Mouse (Mus musculus) intestine, postnatal 0 days (tissue): ENCODE measurements around the gene Tjp2. TPM values are rescaled to one million over a fixed set of nuclear protein-coding genes. Genes with fewer than 3 reads are reported as not detected.
"Not testable (repeated sequence)": the region's sequence is repeated elsewhere in the genome, so short reads cannot be mapped to it uniquely, and the experiment has no call there.

Experiments used
- ATAC-seq: fragments of 200-750 bp; cut with Nextera tagmentation; 2 replicates; pipeline ENCODE4 v1.8.0; 2017; ENCODE audit warnings: mild to moderate bottlenecking, moderate TSS enrichment, moderate library complexity
- H3K27ac ChIP-seq: fragments of 300-500 bp; sonication (generic); 2 replicates; pipeline ENCODE4 v1.5.1; 2014; ENCODE audit warnings: mild to moderate bottlenecking, low read depth, low read length, moderate library complexity
- H3K27me3 ChIP-seq: fragments of 300-500 bp; sonication (generic); replicated peaks from 2 replicates; pipeline ENCODE4 v1.6.1; 2014; ENCODE audit warnings: low read length, mixed read lengths; ENCODE audit not compliant: control insufficient read depth, insufficient read depth
- H3K36me3 ChIP-seq: fragments of 300-500 bp; sonication (generic); 2 replicates; pipeline ENCODE4 v1.6.1; 2014; ENCODE audit warnings: mild to moderate bottlenecking, moderate library complexity; ENCODE audit not compliant: control insufficient read depth, insufficient read depth
- H3K4me1 ChIP-seq: fragments of 300-500 bp; sonication (generic); replicated peaks from 2 replicates; pipeline ENCODE4 v1.6.1; 2014; ENCODE audit warnings: antibody characterized with exemption, low read length, mixed read lengths; ENCODE audit not compliant: control insufficient read depth, insufficient read depth
- H3K4me2 ChIP-seq: fragments of 300-500 bp; sonication (generic); replicated peaks from 2 replicates; pipeline ENCODE4 v1.6.1; 2014; ENCODE audit warnings: low read depth, mild to moderate bottlenecking, moderate library complexity
- H3K4me3 ChIP-seq: fragments of 300-500 bp; sonication (generic); 2 replicates; pipeline ENCODE4 v1.5.1; 2014; ENCODE audit warnings: low read depth, low read length
- H3K9ac ChIP-seq: fragments of 300-500 bp; sonication (generic); 2 replicates; pipeline ENCODE4 v1.6.1; 2014; ENCODE audit warnings: mild to moderate bottlenecking, low read depth, low read length
- H3K9me3 ChIP-seq: fragments of 300-500 bp; sonication (generic); 2 replicates; pipeline ENCODE4 v1.6.1; 2016; ENCODE audit warnings: mixed run types; ENCODE audit not compliant: control insufficient read depth
- CTCF ChIP-seq: sonication (generic); IDR thresholded peaks from 2 replicates; pipeline ENCODE4 v1.5.1; 2016; ENCODE audit warnings: low read depth, mild to moderate bottlenecking, control low read depth, antibody characterized with exemption, moderate library complexity
- WGBS: fragments of 180-500 bp; shearing (Covaris S2); extraction: QIAGEN DNeasy Blood & Tissue Kit; methylation state at CpG from one replicate; pipeline ENCODE4 v1.1.7; 2014; 5-methylcytosine and 5-hydroxymethylcytosine counted together
- polyA plus RNA-seq: library from polyadenylated mRNA; unstranded; fragments of >200 nt; fragmentation: Nextera tagmentation; extraction: Ambion mirVana; gene quantifications from 2 replicates; pipeline ENCODE4 v1.2.1, GENCODE M21; 2015

The Tjp2 gene
- polyA plus RNA-seq, 1 experiment from 2014 or later: 26.2 TPM

GRCm38 (mm10) chr19:24253657-24254260, 28.9 kb upstream of the Tjp2 start:
- 40% methylated on average over 9 of the region's 9 CpGs for WGBS
- Histone ChIP-seq H3K9ac (no peak overlapping the region), H3K9me3 (no peaks in the 10 kb centered on the region), H3K4me2 (no peak overlapping the region), H3K4me3 (no peak overlapping the region), H3K36me3 (no peaks in the 10 kb centered on the region), H3K27ac (no peak overlapping the region), H3K4me1 (no peaks in the 10 kb centered on the region), H3K27me3 (no peaks in the 10 kb centered on the region)
- TF ChIP-seq CTCF: no peak
- ATAC-seq: no peak

- Histone ChIP-seq H3K4me3 (no peak overlapping the region), H3K4me2 (0 out of 2 replicates have a peak overlapping the region, but pooled peaks have one; percentile 6), H3K4me1 (no peaks in the 10 kb centered on the region), H3K9me3 (no peaks in the 10 kb centered on the region), H3K27ac (no peak overlapping the region; the same call in 1 of the 2 replicates), H3K27me3 (no peaks in the 10 kb centered on the region), H3K36me3 (no peaks in the 10 kb centered on the region), H3K9ac (no peak overlapping the region)
- ATAC-seq: no peak
- 13% methylated on average over 6 of the region's 6 CpGs for WGBS
- TF ChIP-seq CTCF: no peak
Measured at GRCm38 (mm10) chr19:24251869-24252268, 27.0 kb upstream of the Tjp2 start.

- Histone ChIP-seq H3K9ac (no peak overlapping the region), H3K4me2 (no peak overlapping the region), H3K27me3 (no peaks in the 10 kb centered on the region), H3K4me3 (no peak overlapping the region), H3K27ac (no peak overlapping the region), H3K4me1 (0 out of 2 replicates have a peak, but pooled peaks cover 2% of the 10 kb centered on the region), H3K9me3 (no peaks in the 10 kb centered on the region), H3K36me3 (no peaks in the 10 kb centered on the region)
- TF ChIP-seq CTCF: no peak
- ATAC-seq: no peak
- WGBS: 87% methylated on average over 6 of the region's 6 CpGs
Measured at GRCm38 (mm10) chr19:24243340-24243739, 18.5 kb upstream of the Tjp2 start.

- H3K4me3 ChIP-seq: no peak overlapping the region
- 32% methylated on average over 14 of the region's 14 CpGs for WGBS
- H3K9me3 ChIP-seq: no peaks in the 10 kb centered on the region
- H3K4me1 ChIP-seq: 0 out of 2 replicates have a peak, but pooled peaks cover 2% of the 10 kb centered on the region
- no peak overlapping the region for H3K9ac ChIP-seq
- TF ChIP-seq CTCF: no peak
- no peaks in the 10 kb centered on the region for H3K27me3 ChIP-seq
- no peak overlapping the region for H3K27ac ChIP-seq
- ATAC-seq: no peak
- H3K4me2 ChIP-seq: no peak overlapping the region
- H3K36me3 ChIP-seq: no peaks in the 10 kb centered on the region
Measured at GRCm38 (mm10) chr19:24241799-24242546, 17.1 kb upstream of the Tjp2 start.

- Histone ChIP-seq H3K27ac (no peak overlapping the region), H3K4me1 (0 out of 2 replicates have a peak, but pooled peaks cover 2% of the 10 kb centered on the region), H3K4me2 (no peak overlapping the region), H3K27me3 (no peaks in the 10 kb centered on the region), H3K9me3 (no peaks in the 10 kb centered on the region), H3K9ac (no peak overlapping the region), H3K36me3 (no peaks in the 10 kb centered on the region), H3K4me3 (no peak overlapping the region)
- WGBS: 81% methylated on average over 8 of the region's 8 CpGs
- ATAC-seq: no peak
- no peak for TF ChIP-seq CTCF
Measured at GRCm38 (mm10) chr19:24241271-24241670, 16.4 kb upstream of the Tjp2 start.

- no peak overlapping the region for H3K9ac ChIP-seq
- no peaks in the 10 kb centered on the region for H3K27me3 ChIP-seq
- no peaks in the 10 kb centered on the region for H3K36me3 ChIP-seq
- no peak for ATAC-seq
- H3K9me3 ChIP-seq: no peaks in the 10 kb centered on the region
- H3K4me2 ChIP-seq: no peak overlapping the region
- no peak overlapping the region for H3K4me3 ChIP-seq
- H3K27ac ChIP-seq: no peak overlapping the region
- WGBS: 88% methylated on average over 4 of the region's 4 CpGs
- TF ChIP-seq CTCF: no peak
- H3K4me1 ChIP-seq: no peaks in the 10 kb centered on the region
Measured at GRCm38 (mm10) chr19:24238011-24238410, 13.2 kb upstream of the Tjp2 start.

GRCm38 (mm10) chr19:24232356-24232755, 7.5 kb upstream of the Tjp2 start:
- not testable (repeated sequence) for H3K4me2 ChIP-seq, H3K4me3 ChIP-seq
- whole genome bisulfite sequencing: 91% methylated on average over 1 of the region's 1 CpGs

More at GRCm38 (mm10) chr19:24232356-24232755, 7.5 kb upstream of the Tjp2 start:
- not testable (repeated sequence) for H3K9me3 ChIP-seq, H3K27ac ChIP-seq, H3K27me3 ChIP-seq, H3K9ac ChIP-seq, H3K4me1 ChIP-seq, ATAC-seq, H3K36me3 ChIP-seq
